Mouse (Mus musculus) thymus, postnatal 10 days (tissue): ENCODE measurements around the gene Vmn2r26.
"Not testable (repeated sequence)": the region's sequence is repeated elsewhere in the genome, so short reads cannot be mapped to it uniquely, and the experiment has no call there.

ENCODE experiments used
- DNase-seq, 2 experiments: peaks; one replicate each; pipeline ENCODE4 v3.0.0; 2021; ENCODE audit warnings: low spot score in 2 of 2

Gene Vmn2r26

GRCm38 (mm10) chr6:124024268-124024667 lies at the start of gene Vmn2r26:
Gene Vmn2r26 (plus strand): TSS chr6:124024568.
- not testable (repeated sequence) for DNase-seq

GRCm38 (mm10) chr6:124020841-124021240 lies 3.5 kb upstream of the Vmn2r26 start:
- DNase-seq: no peak

- no peak for DNase-seq
Observed at GRCm38 (mm10) chr6:124048388-124048787, 24.0 kb downstream of the Vmn2r26 start.

- DNase-seq: not testable (repeated sequence)
Observed at GRCm38 (mm10) chr6:124053611-124054010, 29.2 kb downstream of the Vmn2r26 start.

GRCm38 (mm10) chr6:124102334-124102733 lies 78.0 kb downstream of the Vmn2r26 start:
- no peak for DNase-seq
